17 mouse cellular contexts compared by ENCODE assay signal in the genomic region with DNA sequence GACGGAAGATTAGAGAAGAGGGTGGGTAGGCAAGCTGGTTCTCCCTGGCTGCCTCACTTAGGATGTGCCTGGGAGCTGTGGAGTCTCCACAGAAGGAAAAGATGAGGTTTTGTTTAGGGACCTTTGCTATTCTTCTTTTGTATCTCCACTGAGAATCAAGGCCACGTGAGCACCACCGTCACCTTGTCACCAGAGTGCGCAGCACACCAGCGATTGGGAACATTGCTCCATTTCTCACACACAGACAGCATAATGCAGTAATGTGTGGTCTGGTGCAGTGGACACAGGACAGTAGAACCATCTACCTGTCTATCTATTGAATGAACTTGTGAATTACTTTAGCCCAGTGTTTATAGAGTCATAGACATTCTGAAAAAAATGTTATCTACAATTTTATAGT.
A peak's percentile ranks its signal among the peaks of the same experiment; 100 is the strongest.
DNase-seq lines count a peak whose midpoint lies in the region; ATAC-seq and TF ChIP-seq lines count a peak whose summit lies in the region.
"Had no signal": no experiment of that assay in that cellular context is flagged by ENCODE, and none has a peak within 500 bp of the region (broad histone marks: within the 10 kb centered on the region; RNA-seq: fewer than 3 reads in every experiment).

No protein-coding gene starts in this region.

- TF ChIP-seq RAD21 in MEL (IDR thresholded peaks at IDR 0.05; ENCODE audit: low read depth, low read length), result peak; percentile 13

- no peak overlapping the region for H3K4me2 ChIP-seq in heart, postnatal 0 days (ENCODE audit: low read depth, low read length)
- H3K4me2 ChIP-seq: forebrain, embryonic 13.5 days; kidney, embryonic 15.5 days; liver, embryonic 15.5 days; midbrain, embryonic 13.5 days had no signal

- H3K79me2 ChIP-seq in MEL (ENCODE audit: control insufficient read depth, insufficient read depth, low read length, poor library complexity), result no peaks in the 10 kb centered on the region

- no peak overlapping the region for H3K27ac ChIP-seq in heart, postnatal 0 days (ENCODE audit: low read depth)
- H3K27ac ChIP-seq in heart, embryonic 10.5 days, result no peak overlapping the region
- no peak overlapping the region for H3K27ac ChIP-seq in MEL (ENCODE audit: control insufficient read depth, low read depth, low read length)
- no peak overlapping the region for H3K27ac ChIP-seq in cortical plate, adult 2 months (ENCODE audit: insufficient read depth, low read length)
- H3K27ac ChIP-seq: forebrain, embryonic 13.5 days; kidney, embryonic 15.5 days; liver, embryonic 15.5 days; midbrain, embryonic 13.5 days had no signal

- no peaks in the 10 kb centered on the region for H3K27me3 ChIP-seq in heart, postnatal 0 days (ENCODE audit: control insufficient read depth, insufficient read depth, low read length)
- no peaks in the 10 kb centered on the region for H3K27me3 ChIP-seq in heart, embryonic 10.5 days (ENCODE audit: insufficient read depth, poor library complexity, severe bottlenecking)
- H3K27me3 ChIP-seq in MEL (ENCODE audit: control insufficient read depth in 1 of 2, insufficient read depth in 2 of 2, low read length in 2 of 2), result no peaks in the 10 kb centered on the region
- H3K27me3 ChIP-seq: forebrain, embryonic 13.5 days; kidney, embryonic 15.5 days; liver, embryonic 15.5 days; midbrain, embryonic 13.5 days had no signal

- intact Hi-C loops in left cerebral cortex, postnatal 10 days (cut with DNase I), result no loop called here

- no peak overlapping the region for H3K4me3 ChIP-seq in heart, postnatal 0 days (ENCODE audit: low read depth, low read length)
- H3K4me3 ChIP-seq in heart, embryonic 10.5 days, result no peak overlapping the region
- no peak overlapping the region for H3K4me3 ChIP-seq in lung, adult 2 months (replicated peaks; ENCODE audit: extremely low read depth, low read depth, low read length)
- H3K4me3 ChIP-seq in MEL (ENCODE audit: control insufficient read depth in 1 of 2, insufficient read depth in 1 of 2, low read depth in 2 of 2, low read length in 2 of 2), result no peak overlapping the region
- H3K4me3 ChIP-seq in cortical plate, adult 2 months (ENCODE audit: insufficient read depth, low read length), result no peak overlapping the region
- H3K4me3 ChIP-seq: forebrain, embryonic 13.5 days; kidney, embryonic 15.5 days; liver, embryonic 15.5 days; midbrain, embryonic 13.5 days had no signal

- WGBS in heart, postnatal 0 days, result 75% methylated on average over 5 of the region's 5 CpGs
- 73% methylated on average over 5 of the region's 5 CpGs for WGBS in heart, embryonic 10.5 days
- 82% methylated on average over 5 of the region's 5 CpGs for WGBS in lung, adult 2 months

- H3K36me3 ChIP-seq in heart, postnatal 0 days (replicated peaks; ENCODE audit: control insufficient read depth, insufficient read depth, low read length), result no peaks in the 10 kb centered on the region
- no peaks in the 10 kb centered on the region for H3K36me3 ChIP-seq in heart, embryonic 10.5 days
- no peaks in the 10 kb centered on the region for H3K36me3 ChIP-seq in MEL (ENCODE audit: control insufficient read depth in 1 of 2, insufficient read depth in 2 of 2, low read length in 2 of 2)
- H3K36me3 ChIP-seq: liver, embryonic 15.5 days; midbrain, embryonic 13.5 days had no signal

- TF ChIP-seq CTCF in heart, postnatal 0 days (IDR thresholded peaks at IDR 0.05; ENCODE audit: low read depth), result 0 out of 2 replicates have a peak, but pooled peaks have one; percentile 9
- TF ChIP-seq CTCF in lung, adult 2 months (IDR thresholded peaks at IDR 0.05; ENCODE audit: insufficient read depth, low read length), result peak; percentile 48; the same call in 1 of the 2 replicates
- no peak; a peak in 1 of 6 replicates for TF ChIP-seq CTCF in MEL (IDR thresholded peaks at IDR 0.05 in 2 of 3, conservative IDR thresholded peaks at IDR 0.05 in 1 of 3; ENCODE audit: control insufficient read depth in 1 of 3, insufficient read depth in 1 of 3, low read depth in 2 of 3, low read length in 3 of 3, poor library complexity in 1 of 3, severe bottlenecking in 1 of 3)
- TF ChIP-seq CTCF in cortical plate, adult 2 months (IDR thresholded peaks at IDR 0.05; ENCODE audit: extremely low read depth, insufficient read depth, low read length), result 0 out of 2 replicates have a peak, but pooled peaks have one; percentile 3

- no peak for ATAC-seq in heart, postnatal 0 days (ENCODE audit: insufficient read depth, low read depth)
- ATAC-seq: forebrain, embryonic 13.5 days; midbrain, embryonic 13.5 days had no signal

- DNase-seq in heart, postnatal 0 days (ENCODE audit: low spot score), result no peak
- no peak for DNase-seq in heart, embryonic 10.5 days (ENCODE audit: low spot score)
- no peak for DNase-seq in lung, adult 2 months
- DNase-seq in lung, postnatal 14 days, result no peak
- no peak for DNase-seq in MEL (ENCODE audit: low read depth, low spot score)
- no peak for DNase-seq in left cerebral cortex, postnatal 10 days (ENCODE audit: extremely low spot score in 1 of 2, low spot score in 2 of 2)
- DNase-seq in ovary, postnatal 14 days (ENCODE audit: low spot score), result no peak
- DNase-seq: adrenal gland, postnatal 10 days; cerebellum, postnatal 10 days; heart, adult 11 months; spleen, adult 18-20 months; thymus, postnatal 25 days had no signal

- no peaks in the 10 kb centered on the region for H3K9me3 ChIP-seq in heart, postnatal 0 days (replicated peaks; ENCODE audit: control insufficient read depth, low read length)
- no peaks in the 10 kb centered on the region for H3K9me3 ChIP-seq in heart, embryonic 10.5 days
- H3K9me3 ChIP-seq in MEL (replicated peaks; ENCODE audit: insufficient read depth, low read length), result no peaks in the 10 kb centered on the region
- H3K9me3 ChIP-seq: forebrain, embryonic 13.5 days; kidney, embryonic 15.5 days; liver, embryonic 15.5 days; midbrain, embryonic 13.5 days had no signal

- H3K4me1 ChIP-seq in heart, postnatal 0 days (ENCODE audit: control insufficient read depth, insufficient read depth), result peaks cover 14% of the 10 kb centered on the region
- H3K4me1 ChIP-seq in heart, embryonic 10.5 days, result peaks cover 21% of the 10 kb centered on the region; the same call in 1 of the 2 replicates
- peaks cover 4% of the 10 kb centered on the region for H3K4me1 ChIP-seq in lung, adult 2 months (ENCODE audit: control insufficient read depth, insufficient read depth, low read length)
- no peaks in the 10 kb centered on the region for H3K4me1 ChIP-seq in MEL (ENCODE audit: control insufficient read depth in 1 of 2, insufficient read depth in 2 of 2, low read length in 2 of 2)
- H3K4me1 ChIP-seq in cortical plate, adult 2 months (ENCODE audit: control insufficient read depth, insufficient read depth, low read length), result peaks cover 5% of the 10 kb centered on the region; the same call in 1 of the 2 replicates
- H3K4me1 ChIP-seq: liver, embryonic 15.5 days had no signal

- TF ChIP-seq EP300 in heart, postnatal 0 days (IDR thresholded peaks at IDR 0.05; ENCODE audit: low read depth), result no peak
- TF ChIP-seq EP300 in MEL (IDR thresholded peaks at IDR 0.05; ENCODE audit: low read depth in 1 of 2, low read length in 2 of 2), result no peak

- no peak for TF ChIP-seq POLR2A in lung, adult 2 months (IDR thresholded peaks at IDR 0.05; ENCODE audit: borderline replicate concordance, extremely low read depth, low read depth, low read length)
- no peak for TF ChIP-seq POLR2A in MEL (IDR thresholded peaks at IDR 0.05; ENCODE audit: control insufficient read depth in 1 of 2, insufficient read depth in 1 of 2, low read depth in 1 of 2, low read length in 2 of 2, poor library complexity in 1 of 2)
- TF ChIP-seq POLR2A in cortical plate, adult 2 months (IDR thresholded peaks at IDR 0.05; ENCODE audit: extremely low read depth, insufficient read depth, low read length), result no peak

- H3K9ac ChIP-seq in heart, postnatal 0 days (replicated peaks; ENCODE audit: low read depth, low read length), result no peak overlapping the region
- no peak overlapping the region for H3K9ac ChIP-seq in MEL (ENCODE audit: control insufficient read depth, low read depth, low read length, poor library complexity, severe bottlenecking)
- H3K9ac ChIP-seq: forebrain, embryonic 13.5 days; kidney, embryonic 15.5 days; liver, embryonic 15.5 days; midbrain, embryonic 13.5 days had no signal

TF ChIP-seq in MEL, 35 proteins besides CTCF, POLR2A, EP300 and RAD21:
- no peak for TF ChIP-seq JUND (IDR thresholded peaks at IDR 0.05; ENCODE audit: low read depth, low read length)
- peak; percentile 23 for TF ChIP-seq SMC3 (IDR thresholded peaks at IDR 0.05; ENCODE audit: low read depth, low read length)

Comparison
In these comparisons a context has a peak if more than half of its experiments do, and no peak if none do; other contexts are left out.
1. CTCF ChIP-seq: peak in heart, postnatal 0 days (single experiment), lung, adult 2 months (single experiment) and cortical plate, adult 2 months (single experiment); none in MEL (0 of 3).